8 mouse cellular contexts compared by ENCODE assay signal in genomic region chr5:142907803-142908559, GRCm38 (mm10). TPM values are rescaled to one million over a fixed set of nuclear protein-coding genes. Genes with fewer than 3 reads are reported as not detected.
DNase-seq lines count a peak whose midpoint lies in the region; ATAC-seq and TF ChIP-seq lines count a peak whose summit lies in the region.

No protein-coding gene starts in this region.

- TF ChIP-seq CTCF in cerebellum, adult 2 months (IDR thresholded peaks at IDR 0.05; ENCODE audit: borderline replicate concordance, insufficient read depth, low read depth, low read length): no peak

- peaks cover 26% of the 10 kb centered on the region for H3K36me3 ChIP-seq in intestine, embryonic 14.5 days (ENCODE audit: control insufficient read depth, insufficient read depth, low read length)
- H3K36me3 ChIP-seq in liver, embryonic 15.5 days (replicated peaks): peaks cover 26% of the 10 kb centered on the region

- intact Hi-C loops in gastrocnemius, postnatal 14 days (cut with DNase I; ENCODE audit: low total_unique reads): no loop called here

- no peaks in the 10 kb centered on the region for H3K27me3 ChIP-seq in cerebellum, adult 2 months (ENCODE audit: control insufficient read depth, insufficient read depth, low read length)
- no peaks in the 10 kb centered on the region for H3K27me3 ChIP-seq in intestine, embryonic 14.5 days (replicated peaks; ENCODE audit: control insufficient read depth, insufficient read depth, low read length)
- H3K27me3 ChIP-seq in liver, embryonic 15.5 days: no peaks in the 10 kb centered on the region

- DNase-seq in ovary, adult 18-20 months (ENCODE audit: low spot score): peak; percentile 87
- no peak for DNase-seq in ovary, postnatal 10 days (ENCODE audit: low spot score)
- peak in 1 of 2 experiments; percentile 58 for DNase-seq in cerebellum, adult 2 months
- DNase-seq in gastrocnemius, postnatal 14 days: peak; percentile 77
- no peak for DNase-seq in intestine, embryonic 14.5 days (ENCODE audit: low spot score)
- DNase-seq in skeletal muscle tissue, adult 2 months (ENCODE audit: low read depth, low spot score): peak; percentile 93

- ATAC-seq in intestine, embryonic 14.5 days (replicated peaks; ENCODE audit: low FRiP score, low TSS enrichment, low read depth): no peak
- no peak for ATAC-seq in liver, embryonic 15.5 days (ENCODE audit: insufficient read depth)
- no peak for ATAC-seq in megakaryocyte progenitor cell, adult 5-6 weeks (replicated peaks; ENCODE audit: poor library complexity)

- no peak overlapping the region for H3K4me3 ChIP-seq in cerebellum, adult 2 months (replicated peaks; ENCODE audit: insufficient read depth, low read depth, low read length)
- H3K4me3 ChIP-seq in intestine, embryonic 14.5 days (ENCODE audit: low read depth, low read length): peak overlapping the region; percentile 87; the same call in 1 of the 2 replicates
- peak overlapping the region; percentile 79 for H3K4me3 ChIP-seq in liver, embryonic 15.5 days (replicated peaks)

- 0 out of 2 replicates have a peak overlapping the region, but pooled peaks have one; percentile 100 for H3K9ac ChIP-seq in intestine, embryonic 14.5 days (ENCODE audit: low read length)
- H3K9ac ChIP-seq in liver, embryonic 15.5 days: peak overlapping the region; percentile 96

- H3K4me1 ChIP-seq in cerebellum, adult 2 months (ENCODE audit: control insufficient read depth, insufficient read depth, low read length): peaks cover 27% of the 10 kb centered on the region
- H3K4me1 ChIP-seq in intestine, embryonic 14.5 days (replicated peaks; ENCODE audit: control insufficient read depth, insufficient read depth, low read length): peaks cover 47% of the 10 kb centered on the region
- H3K4me1 ChIP-seq in liver, embryonic 15.5 days (replicated peaks): peaks cover 81% of the 10 kb centered on the region

- no peak for TF ChIP-seq POLR2A in cerebellum, adult 2 months (IDR thresholded peaks at IDR 0.05; ENCODE audit: borderline replicate concordance, insufficient read depth, low read length)

- H3K4me2 ChIP-seq in intestine, embryonic 14.5 days (ENCODE audit: low read length): peak overlapping the region; percentile 92
- H3K4me2 ChIP-seq in liver, embryonic 15.5 days: peak overlapping the region; percentile 91

- peak overlapping the region; percentile 97; the same call in 1 of the 2 replicates for H3K27ac ChIP-seq in cerebellum, adult 2 months (ENCODE audit: insufficient read depth, low read length)
- peak overlapping the region; percentile 100 for H3K27ac ChIP-seq in intestine, embryonic 14.5 days (ENCODE audit: low read depth)
- H3K27ac ChIP-seq in liver, embryonic 15.5 days (replicated peaks): peak overlapping the region; percentile 98

- 38% methylated on average over 5 of the region's 5 CpGs for WGBS in cerebellum, adult 2 months
- WGBS in intestine, embryonic 14.5 days: 58% methylated on average over 5 of the region's 5 CpGs
- 59% methylated on average over 5 of the region's 5 CpGs for WGBS in liver, embryonic 15.5 days (ENCODE audit: insufficient replicate concordance)

- no peaks in the 10 kb centered on the region for H3K9me3 ChIP-seq in intestine, embryonic 14.5 days (ENCODE audit: control insufficient read depth, low read length)
- H3K9me3 ChIP-seq in liver, embryonic 15.5 days (replicated peaks): no peaks in the 10 kb centered on the region

RNA-seq across cellular contexts. Expression of gene Actb, which starts 1.4 kb away (rescaled TPM):
- 2,136 and 2,149 TPM in 2 replicates for polyA plus RNA-seq in cerebellum, adult 2 months (2012; rRNA removed)
- total RNA-seq in gastrocnemius, postnatal 14 days (2021): 1,000 to 10,000 TPM in 1 of 2 experiments, 100 to 1,000 TPM in 1; 856 to 1,248 TPM
- polyA plus RNA-seq in intestine, embryonic 14.5 days (2014; fragmentation: Nextera tagmentation; extraction: Ambion mirVana): 15,561 and 16,510 TPM in 2 replicates
- 5,733 and 6,728 TPM in 2 replicates for polyA plus RNA-seq in liver, embryonic 15.5 days (2015; fragmentation: Nextera tagmentation; extraction: Ambion mirVana)
- total RNA-seq in megakaryocyte progenitor cell, adult 5-6 weeks (2015): 5,014 and 5,318 TPM in 2 replicates
- total RNA-seq in megakaryocyte progenitor cell, adult 5-6 weeks (2017): 3,372 and 3,558 TPM in 2 replicates

RNA-seq across cellular contexts. Expression of gene Fbxl18, which starts 12.8 kb away (rescaled TPM):
- polyA plus RNA-seq in cerebellum, adult 2 months (2012; rRNA removed): 22.3 TPM in 2 replicates
- total RNA-seq in gastrocnemius, postnatal 14 days (2021): 1 to 10 TPM; 5.8 to 7.1 TPM
- 10.3 and 10.8 TPM in 2 replicates for polyA plus RNA-seq in intestine, embryonic 14.5 days (2014; fragmentation: Nextera tagmentation; extraction: Ambion mirVana)
- polyA plus RNA-seq in liver, embryonic 15.5 days (2015; fragmentation: Nextera tagmentation; extraction: Ambion mirVana): 3.3 and 4.2 TPM in 2 replicates
- total RNA-seq in megakaryocyte progenitor cell, adult 5-6 weeks (2015): 1.9 and 2.2 TPM in 2 replicates
- total RNA-seq in megakaryocyte progenitor cell, adult 5-6 weeks (2017): 2.4 and 2.6 TPM in 2 replicates

RNA-seq across cellular contexts. Expression of gene Fscn1, which starts 52.2 kb away (rescaled TPM):
- polyA plus RNA-seq in cerebellum, adult 2 months (2012; rRNA removed): 110 and 115 TPM in 2 replicates
- 10 to 100 TPM; 52.2 to 72.9 TPM for total RNA-seq in gastrocnemius, postnatal 14 days (2021)
- 230 and 247 TPM in 2 replicates for polyA plus RNA-seq in intestine, embryonic 14.5 days (2014; fragmentation: Nextera tagmentation; extraction: Ambion mirVana)
- polyA plus RNA-seq in liver, embryonic 15.5 days (2015; fragmentation: Nextera tagmentation; extraction: Ambion mirVana): 23.0 and 23.4 TPM in 2 replicates
- 0.20 TPM in 1 of 2 replicates, not detected in the other for total RNA-seq in megakaryocyte progenitor cell, adult 5-6 weeks (2015)
- 0.10 TPM in 1 of 2 replicates, not detected in the other for total RNA-seq in megakaryocyte progenitor cell, adult 5-6 weeks (2017)

Comparison
In these comparisons a context has a peak if more than half of its experiments do, and no peak if none do; other contexts are left out.
1. DNase-seq: peak in ovary, adult 18-20 months (single experiment), gastrocnemius, postnatal 14 days (single experiment) and skeletal muscle tissue, adult 2 months (single experiment); none in ovary, postnatal 10 days (single experiment) and intestine, embryonic 14.5 days (single experiment).
2. Peak in every context shown above with its lines, with median percentiles within 50 percentile points of each other: H3K27ac ChIP-seq.